Mouse (Mus musculus) gastrocnemius, adult 2 months (tissue): ENCODE data around the gene Robo1. TPM values are rescaled to one million over a fixed set of nuclear protein-coding genes. Genes with fewer than 3 reads are reported as not detected.

Source experiments
- DNase-seq: peaks from one replicate; pipeline ENCODE4 v3.0.0; 2022
- H3K27ac ChIP-seq: fragments of 200-600 bp; 2 replicates; pipeline ENCODE4 v1.8.1; 2022; ENCODE audit warnings: mild to moderate bottlenecking
- H3K4me3 ChIP-seq: fragments of 200-600 bp; 2 replicates; pipeline ENCODE4 v1.8.1; 2022; ENCODE audit warnings: mild to moderate bottlenecking, moderate library complexity
- CTCF ChIP-seq: fragments of 200-600 bp; IDR thresholded peaks from 2 replicates; pipeline ENCODE4 v1.8.1; 2022; ENCODE audit warnings: antibody characterized with exemption, mild to moderate bottlenecking, moderate library complexity
- intact Hi-C: fragments of 180-260 bp; cut with DNase I; formaldehyde crosslinking; loops from one replicate; pipeline ENCODE4 v1.15.1; 2025
- long read RNA-seq, 2 experiments: library from polyadenylated mRNA; stranded (forward); transcript quantifications; one replicate each; pipeline ENCODE4 v2.0.0; 2021
- total RNA-seq, 2 experiments: library from RNA; stranded (reverse); gene quantifications; 2 replicates each; pipeline ENCODE4 v1.2.3; 2021

Gene Robo1
- total RNA-seq = 1 to 10 TPM in 1 of 2 experiments, under 1 TPM in 1; 0.84 to 1.6 TPM
- long read RNA-seq, experiment 1 = 0 reads
- long read RNA-seq, experiment 2 = 0 reads

DNA sequence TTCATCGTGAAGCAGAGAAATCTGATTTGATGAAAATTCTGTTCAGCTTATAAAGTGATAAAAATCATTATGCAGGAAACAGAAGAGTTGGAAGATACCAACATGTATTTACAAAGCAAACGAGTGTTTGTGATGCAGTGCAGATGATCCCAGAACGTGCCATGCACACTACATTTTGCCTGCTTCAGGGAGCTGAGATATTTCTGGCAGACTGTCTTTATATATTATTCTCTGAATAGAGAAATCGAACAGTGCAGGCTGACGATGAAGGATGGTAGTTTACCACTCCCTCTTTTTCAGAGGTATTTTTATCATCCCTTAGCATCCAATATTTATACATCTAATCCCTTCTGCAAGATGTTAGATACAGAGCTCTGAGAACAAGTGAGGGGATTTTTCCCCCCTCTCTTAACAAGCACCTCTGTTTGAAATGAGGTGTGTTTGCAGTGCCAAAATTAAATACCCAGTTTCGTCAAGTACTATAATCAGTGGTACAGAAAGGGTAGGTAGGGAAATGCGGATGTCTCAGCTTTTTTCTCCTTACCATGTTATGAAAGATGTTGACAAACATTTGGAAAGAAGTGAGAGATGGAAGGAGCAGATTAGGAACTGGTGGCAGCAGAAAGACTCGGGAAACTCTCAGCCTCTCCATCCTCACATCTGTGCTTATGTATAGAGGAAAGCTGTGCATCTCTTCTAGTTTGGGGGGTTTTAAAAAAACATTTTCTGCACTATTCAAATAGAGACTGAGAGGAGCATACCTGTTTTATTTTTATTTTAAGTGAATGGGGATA lies at the start of gene Robo1:
Robo1 (plus strand) TSS at position 770 of the 794 bp plus-strand sequence.
- Histone ChIP-seq H3K4me3 (no peak within 1 kb of the TSS), H3K27ac (no peak within 1 kb of the TSS)
- no peak for DNase-seq
- no peak for TF ChIP-seq CTCF
- intact Hi-C loops = no loop called here

DNA sequence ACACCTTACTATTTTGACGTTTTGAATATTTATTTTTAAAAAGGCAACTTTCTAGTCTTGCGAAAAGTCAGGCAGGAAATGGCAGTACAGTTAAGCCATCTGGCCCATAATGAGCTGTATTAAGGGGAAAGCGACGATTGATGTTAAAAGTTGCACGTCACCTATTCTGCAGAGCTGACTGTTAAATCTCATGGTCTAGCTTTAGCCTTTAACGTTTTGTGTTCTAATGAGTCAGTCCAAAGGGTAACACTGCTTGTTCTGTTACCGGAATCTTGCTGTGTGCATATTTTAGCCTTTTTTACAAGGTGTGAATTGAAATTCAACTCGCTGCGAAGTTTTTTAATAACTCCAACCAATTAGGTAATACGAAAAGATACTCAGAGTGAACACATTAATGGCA lies 40.3 kb upstream of the Robo1 start:
- no peak for DNase-seq
- intact Hi-C loops = no loop called here
- Histone ChIP-seq H3K4me3 (no peak overlapping the region), H3K27ac (no peak overlapping the region)
- no peak for TF ChIP-seq CTCF

DNA sequence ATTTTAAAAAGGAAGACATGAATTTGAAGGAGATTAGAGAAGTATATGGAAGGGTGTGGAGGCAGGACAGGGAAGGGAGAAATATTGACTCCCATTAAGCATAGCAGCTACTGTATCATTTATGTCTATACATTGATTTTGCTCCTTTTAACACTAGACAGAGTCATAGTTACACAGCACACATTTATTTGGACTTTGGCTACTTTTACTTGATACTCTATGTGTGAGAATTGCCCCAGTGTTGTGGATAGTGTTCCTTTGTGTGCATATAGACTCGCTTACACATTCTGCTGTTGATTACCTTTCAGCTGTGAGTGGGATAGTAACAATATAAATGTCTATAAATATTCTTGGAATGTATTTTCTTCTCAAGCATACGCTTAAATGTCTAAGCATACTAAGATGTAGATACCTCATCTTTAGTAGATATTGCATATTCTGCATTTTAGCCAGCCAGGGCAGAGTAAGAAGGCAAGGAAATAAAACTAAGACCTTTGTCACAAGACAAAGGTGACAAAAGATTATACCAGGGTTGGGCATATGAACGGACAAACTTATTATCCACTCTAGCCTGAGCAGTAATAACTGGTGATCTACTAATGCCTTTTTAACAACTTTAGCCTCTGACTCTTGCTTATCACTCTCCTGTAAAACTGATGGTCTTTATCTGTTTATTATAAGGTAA lies 31.6 kb upstream of the Robo1 start:
- Histone ChIP-seq H3K4me3 (no peak overlapping the region), H3K27ac (no peak overlapping the region)
- no peak for TF ChIP-seq CTCF
- intact Hi-C loops = no loop called here
- DNase-seq = no peak

DNA sequence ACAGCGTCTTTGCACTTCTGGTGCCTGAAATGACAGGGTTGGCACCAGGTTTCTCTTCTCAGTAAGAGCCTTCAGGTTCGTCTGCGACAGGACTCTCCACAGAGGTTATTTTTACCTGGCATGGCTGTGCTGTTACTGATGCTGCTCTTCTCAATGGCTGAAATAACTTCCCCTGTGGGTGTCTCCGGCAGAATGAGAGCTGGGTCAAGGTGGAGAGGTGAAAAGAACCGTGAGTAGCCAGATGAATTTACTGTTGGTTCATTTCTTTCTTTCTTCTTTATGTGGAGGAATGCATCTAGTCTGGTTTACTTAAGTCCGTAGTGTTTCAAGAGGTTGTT lies 194 bp downstream of the Robo1 start:
- Histone ChIP-seq H3K4me3 (no peak overlapping the region), H3K27ac (no peak overlapping the region)
- DNase-seq = no peak
- TF ChIP-seq CTCF = no peak
- intact Hi-C loops = no loop called here

DNA sequence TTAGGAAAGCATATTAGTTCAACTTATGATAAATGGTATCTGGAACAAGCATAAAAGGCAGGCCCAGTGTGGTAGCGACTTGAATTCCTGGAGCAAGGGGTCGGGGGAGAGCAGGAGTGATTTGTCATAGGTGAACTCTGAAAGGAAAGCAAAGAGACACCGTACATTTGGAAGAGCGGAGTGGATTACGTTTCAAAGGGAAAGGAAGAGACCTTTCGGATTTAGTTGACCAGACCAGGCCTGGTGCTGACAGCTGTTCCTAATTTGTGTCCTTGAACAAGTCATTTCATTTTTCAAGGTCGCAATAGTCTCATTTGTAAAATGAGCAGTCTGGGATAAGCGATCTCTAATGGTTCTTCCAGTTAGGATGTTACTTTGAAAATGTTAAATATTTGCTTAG lies 19.2 kb downstream of the Robo1 start:
- DNase-seq = no peak
- intact Hi-C loops = no loop called here
- Histone ChIP-seq H3K4me3 (no peak overlapping the region), H3K27ac (no peak overlapping the region)
- no peak for TF ChIP-seq CTCF

DNA sequence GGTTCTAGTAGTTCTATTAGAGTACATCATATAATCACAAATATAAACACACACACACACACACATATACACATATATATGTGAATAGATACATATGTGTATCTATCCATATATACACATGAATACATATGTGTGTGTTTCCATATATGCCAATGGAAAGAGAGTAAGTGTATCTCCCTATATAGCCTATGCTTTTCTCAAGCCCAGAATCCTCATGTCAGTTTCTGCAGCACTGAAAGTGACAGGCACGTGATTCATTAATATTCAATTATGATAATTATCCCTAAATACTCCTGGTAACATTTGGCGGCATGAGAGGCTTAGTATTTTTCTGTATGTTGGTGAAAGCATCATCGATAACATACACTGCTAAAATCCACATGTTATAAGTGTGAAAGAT lies 20.5 kb downstream of the Robo1 start:
- no peak overlapping the region for H3K27ac ChIP-seq
- TF ChIP-seq CTCF = no peak
- H3K4me3 ChIP-seq = no peak overlapping the region
- DNase-seq = no peak
- intact Hi-C loops = no loop called here

DNA sequence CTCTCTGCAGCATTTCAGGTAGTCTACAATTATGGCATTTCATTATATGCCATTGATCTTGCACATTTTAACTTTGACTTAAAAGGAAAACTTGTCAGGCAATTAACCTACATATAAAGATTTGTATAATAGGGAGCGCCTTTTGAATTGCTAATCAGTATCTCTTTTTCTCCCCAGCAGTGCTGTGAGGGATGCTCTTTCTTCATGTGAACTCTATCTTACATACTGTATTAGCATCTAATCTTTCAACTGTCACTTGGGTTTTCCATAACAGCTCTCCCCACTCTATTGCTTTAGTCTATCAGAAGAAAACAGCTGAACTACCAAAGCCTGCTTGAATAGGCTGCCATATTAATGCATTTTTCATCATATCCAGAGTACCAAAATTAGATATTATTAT lies 29.7 kb downstream of the Robo1 start:
- Histone ChIP-seq H3K27ac (no peak overlapping the region), H3K4me3 (no peak overlapping the region)
- intact Hi-C loops = no loop called here
- no peak for TF ChIP-seq CTCF
- no peak for DNase-seq

DNA sequence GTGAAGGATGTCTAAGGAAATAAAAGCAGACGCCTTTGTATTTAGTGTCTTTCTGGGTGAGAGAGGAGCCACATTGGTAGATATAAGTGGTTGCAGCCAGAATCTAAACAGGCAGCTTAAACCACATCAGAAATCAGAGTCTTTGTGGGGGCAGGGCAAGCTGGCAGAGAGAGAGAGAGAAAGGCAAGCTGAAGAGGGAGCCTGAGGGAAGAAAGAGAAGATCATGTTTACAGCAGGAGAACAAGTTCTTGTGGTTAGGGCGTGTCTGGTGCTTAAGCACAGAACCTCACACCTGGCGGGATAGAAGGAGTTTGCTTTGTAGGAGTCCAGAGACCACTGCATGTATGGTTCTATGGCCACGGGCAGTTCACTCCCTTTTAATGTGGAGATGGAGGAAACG lies 42.3 kb downstream of the Robo1 start:
- no peak overlapping the region for H3K27ac ChIP-seq
- intact Hi-C loops = loop anchor here (10.0 kb wide), 2 partner anchors 254 to 634 kb away; no protein-coding TSS in a partner anchor
- H3K4me3 ChIP-seq = no peak overlapping the region
- no peak for DNase-seq
- TF ChIP-seq CTCF = no peak

DNA sequence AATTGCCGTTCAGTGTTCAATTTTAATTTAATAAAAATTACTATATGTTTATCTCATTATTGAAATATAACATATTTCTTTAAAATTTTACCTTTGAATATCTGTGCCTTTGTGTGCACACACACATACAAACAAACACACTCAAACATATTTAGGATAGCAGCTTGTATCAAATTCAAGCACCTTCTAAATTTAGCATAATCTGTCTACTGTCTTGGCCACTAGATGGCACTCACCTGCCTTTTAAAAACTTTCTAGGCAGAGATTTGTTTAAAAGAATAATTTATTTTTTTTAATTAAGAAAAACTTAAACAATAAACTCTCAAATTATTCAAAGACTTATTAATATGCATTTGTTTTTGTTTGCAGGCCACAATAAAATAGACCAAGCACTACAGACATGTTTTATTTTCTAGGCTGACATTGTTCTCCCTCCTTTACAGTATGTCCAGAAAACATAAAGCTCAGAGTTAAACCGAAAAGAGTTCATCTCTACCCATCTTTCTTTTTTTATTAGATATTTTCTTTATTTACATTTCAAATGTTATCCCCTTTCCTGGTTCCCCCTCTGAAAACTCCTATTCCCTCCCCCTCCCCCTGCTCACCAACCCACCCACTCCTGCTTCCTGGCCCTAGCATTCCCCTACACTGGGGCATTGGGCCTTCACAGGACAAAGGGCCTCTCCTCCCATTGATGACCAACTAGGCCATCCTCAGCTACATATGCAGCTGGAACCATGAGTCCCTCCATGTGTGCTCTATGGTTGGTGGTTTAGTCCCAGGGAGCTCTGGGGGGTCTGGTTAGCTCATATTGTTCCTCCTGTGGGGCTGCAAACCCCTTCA lies 48.6 kb downstream of the Robo1 start:
- peak; percentile 79 for TF ChIP-seq CTCF
- no peak overlapping the region for H3K27ac ChIP-seq
- H3K4me3 ChIP-seq = no peak overlapping the region
- intact Hi-C loops = loop anchor here (10.0 kb wide), 2 partner anchors 248 to 628 kb away; no protein-coding TSS in a partner anchor
- no peak for DNase-seq

DNA sequence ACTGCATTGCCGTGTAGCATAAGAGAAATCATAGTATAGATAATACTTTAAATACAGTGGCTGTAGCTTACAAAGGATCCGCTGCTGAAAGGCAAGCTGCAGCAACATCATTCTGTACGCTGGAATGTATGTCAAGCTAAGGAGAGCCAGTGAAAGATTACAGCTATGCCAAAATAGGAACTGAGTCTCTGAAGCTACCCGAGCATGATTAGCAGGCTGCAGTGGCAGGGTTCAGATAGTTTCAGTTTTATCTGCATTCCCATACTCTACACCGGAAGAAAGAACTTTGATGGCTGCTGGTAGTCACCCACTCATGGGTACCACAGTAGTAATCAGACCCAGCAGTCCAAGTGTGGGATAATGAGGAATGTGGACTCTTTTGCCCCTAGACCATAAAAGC lies 68.8 kb downstream of the Robo1 start:
- Histone ChIP-seq H3K27ac (no peak overlapping the region), H3K4me3 (no peak overlapping the region)
- TF ChIP-seq CTCF = no peak
- DNase-seq = no peak
- intact Hi-C loops = no loop called here

DNA sequence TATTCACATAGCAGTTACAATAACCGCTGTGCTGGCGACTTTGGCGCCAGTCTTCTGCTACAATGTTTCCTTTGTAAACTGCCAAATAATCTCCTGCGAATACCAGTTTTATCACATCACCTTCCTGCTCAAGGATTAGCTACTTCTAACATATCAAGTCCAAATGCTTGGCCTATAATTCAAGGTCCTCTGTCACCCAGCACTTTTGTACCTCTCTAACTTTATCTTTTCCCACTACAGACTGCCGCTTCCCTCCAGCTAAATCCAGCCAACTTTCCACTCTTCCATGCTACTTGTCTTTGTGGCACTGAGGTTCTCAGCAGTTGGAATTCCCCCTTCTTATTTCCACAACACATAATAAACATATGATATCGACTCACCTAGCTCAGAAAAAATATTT lies 73.7 kb downstream of the Robo1 start:
- no peak for DNase-seq
- TF ChIP-seq CTCF = no peak
- intact Hi-C loops = no loop called here
- H3K27ac ChIP-seq = no peak overlapping the region
- H3K4me3 ChIP-seq = no peak overlapping the region

DNA sequence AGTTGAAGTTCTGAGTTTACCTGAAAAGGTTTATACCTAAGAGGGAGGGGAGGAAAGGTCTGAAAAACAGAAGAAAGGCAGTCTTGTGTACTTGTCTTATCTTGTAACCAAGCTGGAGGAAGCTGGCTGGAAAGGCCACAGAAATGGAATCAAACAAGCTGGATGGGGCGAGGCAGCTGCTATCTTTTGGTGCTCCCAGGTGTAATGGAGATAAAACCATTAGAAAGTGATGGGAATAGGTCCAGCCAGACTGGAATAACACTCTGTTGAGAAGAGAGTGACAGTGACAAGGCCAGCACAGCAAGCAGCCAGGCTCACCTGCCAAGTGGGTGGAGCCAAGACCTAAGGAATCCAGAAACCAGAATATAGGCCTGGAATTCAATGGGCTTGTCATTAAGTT lies 75.5 kb downstream of the Robo1 start:
- intact Hi-C loops = no loop called here
- TF ChIP-seq CTCF = no peak
- H3K4me3 ChIP-seq = no peak overlapping the region
- H3K27ac ChIP-seq = no peak overlapping the region
- DNase-seq = no peak

DNA sequence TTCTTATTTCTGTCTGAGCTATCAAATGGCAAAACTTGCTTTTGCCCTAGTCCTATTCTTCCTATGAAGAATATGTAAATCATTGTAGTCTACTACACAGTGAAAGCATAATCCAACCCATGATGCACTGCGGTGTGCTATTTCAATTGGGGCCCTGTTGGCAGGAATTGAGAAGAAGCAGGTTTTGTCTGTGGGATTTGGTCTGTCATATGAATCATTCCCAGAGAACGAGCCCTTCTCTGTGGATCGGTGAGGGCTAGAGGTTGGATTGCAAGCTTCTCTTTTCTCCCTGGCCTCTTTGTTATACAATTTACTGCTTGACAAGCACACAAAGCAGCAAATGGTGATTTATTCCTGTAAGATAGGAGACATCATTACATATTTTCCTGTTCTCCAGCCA lies 85.4 kb downstream of the Robo1 start:
- no peak for DNase-seq
- no peak overlapping the region for H3K27ac ChIP-seq
- no peak overlapping the region for H3K4me3 ChIP-seq
- intact Hi-C loops = no loop called here
- TF ChIP-seq CTCF = no peak
